Mouse (Mus musculus): ENCODE measurements around the gene Asrgl1.
"Not testable (repeated sequence)": the region's sequence is repeated elsewhere in the genome, so short reads cannot be mapped to it uniquely, and the experiment has no call there.

Asrgl1 gene

DNA sequence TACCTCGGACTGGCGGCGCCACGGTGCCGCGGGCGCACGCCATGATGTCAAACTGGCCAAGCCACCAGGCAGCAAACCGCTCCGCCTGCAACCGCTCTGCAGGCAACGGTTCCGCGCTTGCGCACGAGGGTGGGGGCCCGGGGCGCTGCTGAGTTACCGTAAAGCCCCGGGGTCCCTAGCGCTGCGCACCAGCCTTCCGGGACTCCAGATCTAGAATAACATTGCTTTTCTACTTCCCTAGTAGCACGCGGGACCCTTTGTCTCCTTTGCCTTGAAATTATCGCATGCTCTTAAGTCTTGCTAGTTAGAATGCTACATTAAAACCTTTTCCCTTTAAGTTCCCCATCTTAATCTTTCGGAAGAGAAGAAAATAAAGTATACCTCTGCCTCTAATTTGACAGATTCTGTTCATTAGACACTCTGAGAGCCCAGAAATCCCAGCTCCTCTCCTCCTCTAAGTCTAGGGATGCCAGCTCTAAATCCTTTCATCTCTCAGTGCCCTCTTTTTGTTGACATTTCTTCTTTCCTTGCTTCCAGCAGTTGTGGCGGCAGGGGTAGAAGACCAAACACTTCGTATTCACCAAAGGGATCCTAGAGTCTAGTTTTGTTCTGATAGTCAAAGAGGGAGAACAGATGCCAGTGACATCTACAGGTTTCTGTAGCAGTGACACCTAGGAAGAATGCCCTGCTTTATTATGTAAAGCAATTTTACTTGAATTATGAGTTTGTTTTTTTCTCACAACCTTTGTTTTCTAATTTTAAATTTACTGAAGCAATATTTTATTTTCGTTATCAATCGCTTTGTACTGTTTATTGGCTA is at the start of gene Asrgl1:
Gene Asrgl1 (minus strand): TSS at position 125 of the 820 bp plus-strand sequence.
- CTCF ChIA-PET = no interaction called here
- POLR2A ChIA-PET = interaction anchor here in 3 of 4 experiments (0.6 to 1.9 kb wide), 18 partner anchors 8 to 792 kb away, joined by 3 to 7 read pairs (median 4); partner anchors contain the start of genes Eef1g (in 2 of the 3), Ahnak (in 1 of the 3), Slc3a2 (in 1 of the 3) and Tut1 (in 1 of the 3)

GRCm38 (mm10) chr19:9146214-9146613 is 10.8 kb upstream of the Asrgl1 start:
- ChIA-PET CTCF (interaction anchor here in 2 of 4 experiments (0.7 to 1.1 kb wide), 2 partner anchors 388 to 845 kb away, joined by 3 to 8 read pairs; no protein-coding TSS in a partner anchor), POLR2A (interaction anchor here in 1 of 4 experiments (0.6 kb wide), 1 partner anchor 118 kb away, joined by 3 read pairs; no protein-coding TSS in a partner anchor)

GRCm38 (mm10) chr19:9143639-9144125 is 8.2 kb upstream of the Asrgl1 start:
- CTCF ChIA-PET = no interaction called here

GRCm38 (mm10) chr19:9143230-9143629 is 7.8 kb upstream of the Asrgl1 start:
- CTCF ChIA-PET = interaction anchor here in 1 of 4 experiments (0.6 kb wide), 1 partner anchor 62 kb away, joined by 3 read pairs; no protein-coding TSS in a partner anchor

More at GRCm38 (mm10) chr19:9143639-9144125, 8.2 kb upstream of the Asrgl1 start:
- POLR2A ChIA-PET = interaction anchor here in 1 of 4 experiments (1.3 to 1.9 kb wide), 2 partner anchors 8 to 67 kb away, joined by 3 to 4 read pairs; partner anchors contain the start of gene Asrgl1

GRCm38 (mm10) chr19:9140361-9140760 is 4.9 kb upstream of the Asrgl1 start:
- CTCF ChIA-PET = not testable (repeated sequence)
- POLR2A ChIA-PET = interaction anchor here in 1 of 4 experiments (0.6 kb wide), 1 partner anchor 457 kb away, joined by 3 read pairs; no protein-coding TSS in a partner anchor

More at GRCm38 (mm10) chr19:9143230-9143629, 7.8 kb upstream of the Asrgl1 start:
- POLR2A ChIA-PET = interaction anchor here in 1 of 4 experiments (0.9 to 1.9 kb wide), 2 partner anchors 9 to 67 kb away, joined by 4 to 8 read pairs; no protein-coding TSS in a partner anchor

DNA sequence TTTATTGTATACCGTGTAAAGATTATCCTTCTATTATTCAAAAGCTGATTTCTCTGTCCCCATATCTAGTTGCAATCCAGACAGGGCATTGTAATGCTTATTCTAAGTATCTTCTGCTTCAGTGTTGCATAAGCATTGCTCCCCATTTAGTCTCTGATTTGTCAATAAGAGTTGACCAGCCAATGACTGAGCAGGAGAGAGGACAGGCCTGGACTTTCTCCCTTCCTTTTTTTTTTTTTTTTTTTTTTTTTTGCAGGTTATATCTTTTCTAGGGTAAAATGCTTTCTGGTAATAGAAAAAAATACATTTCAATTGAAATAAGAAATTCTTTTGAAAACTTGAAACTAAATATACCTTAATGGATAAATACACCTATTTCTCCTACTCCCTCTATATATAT is 1.7 kb upstream of the Asrgl1 start:
- CTCF ChIA-PET = no interaction called here

DNA sequence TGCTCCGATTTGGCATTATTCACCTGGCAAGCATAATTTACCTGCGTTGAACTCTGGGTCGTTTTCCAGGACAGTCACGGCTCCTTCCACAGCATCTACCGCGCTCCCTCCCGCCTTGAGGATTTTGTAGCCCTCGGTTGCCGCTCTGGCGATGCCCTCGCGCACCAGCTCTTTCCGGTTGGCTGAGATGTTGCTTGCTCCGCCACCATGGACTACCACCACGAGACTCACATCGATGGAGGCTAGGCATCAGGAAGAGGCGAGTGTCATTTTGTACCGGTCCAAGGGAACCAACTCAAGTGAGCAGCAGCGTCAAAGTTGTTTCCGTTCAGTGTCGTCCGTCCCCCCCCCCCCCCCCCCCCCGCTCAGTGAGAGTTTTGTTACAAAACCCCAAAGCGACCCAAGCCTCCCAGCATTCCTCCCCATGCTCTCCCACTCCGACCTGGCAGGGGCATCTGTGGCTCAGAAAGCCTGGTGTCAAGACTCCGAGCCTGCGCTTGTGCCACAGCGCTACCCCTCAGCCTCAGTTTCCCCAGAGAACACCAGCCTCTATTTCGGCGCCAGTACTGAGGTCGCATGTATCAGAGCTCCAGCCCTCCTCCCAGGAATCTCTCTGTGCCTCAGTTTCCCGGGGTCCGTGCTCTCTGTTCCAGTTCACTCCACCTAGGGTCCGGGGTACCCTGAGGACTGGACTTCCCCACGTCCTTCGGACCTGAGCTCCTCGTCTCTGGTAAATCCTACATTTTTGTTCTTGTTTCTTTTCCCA is 507 bp downstream of the Asrgl1 start:
- CTCF ChIA-PET = interaction anchor here in 2 of 4 experiments (0.7 to 1.0 kb wide), 2 partner anchors 142 to 169 kb away, joined by 3 read pairs; no protein-coding TSS in a partner anchor
- POLR2A ChIA-PET = interaction anchor here in 3 of 4 experiments (0.5 to 1.9 kb wide), 27 partner anchors 8 to 793 kb away, joined by 3 to 12 read pairs (median 4); partner anchors contain the start of genes Eef1g (in 2 of the 3), Ahnak (in 1 of the 3), Slc3a2 (in 1 of the 3) and Tut1 (in 1 of the 3)

More for the DNA sequence above, 1.7 kb upstream of the Asrgl1 start:
- POLR2A ChIA-PET = no interaction called here

DNA sequence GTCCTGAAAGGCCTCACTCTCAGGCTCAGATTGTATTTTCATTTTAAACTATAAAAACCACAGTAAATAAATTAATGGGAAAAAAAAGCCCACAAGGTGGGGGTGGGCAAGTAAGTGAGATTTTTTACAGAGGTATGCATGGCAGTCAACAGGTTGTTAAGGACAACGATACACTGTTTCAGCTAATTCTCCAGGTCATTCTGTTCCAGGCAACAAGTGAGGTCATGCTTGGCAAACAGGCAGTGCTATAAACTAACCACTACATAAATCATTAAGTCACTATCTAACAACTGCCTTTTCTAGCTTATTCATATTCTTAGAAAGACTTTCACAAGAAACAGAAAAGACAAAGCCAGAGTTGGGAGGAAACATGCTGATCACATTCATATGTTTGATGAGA is 5.4 kb downstream of the Asrgl1 start:
- ChIA-PET CTCF (interaction anchor here in 1 of 4 experiments (0.6 kb wide), 1 partner anchor 753 kb away, joined by 4 read pairs; no protein-coding TSS in a partner anchor), POLR2A (interaction anchor here in 3 of 4 experiments (0.6 to 1.4 kb wide), 4 partner anchors 48 to 241 kb away, joined by 3 to 4 read pairs (median 4); partner anchors contain the start of gene Eef1g (in 1 of the 3))

- ChIA-PET CTCF (no interaction called here), POLR2A (interaction anchor here in 3 of 4 experiments (0.6 to 1.5 kb wide), 7 partner anchors 20 to 445 kb away, joined by 3 to 6 read pairs (median 5); partner anchors contain the start of genes Eef1g (in 1 of the 3) and Slc3a2 (in 1 of the 3))
Observed at GRCm38 (mm10) chr19:9128499-9129194, 6.8 kb downstream of the Asrgl1 start.

GRCm38 (mm10) chr19:9123986-9124385 is 11.4 kb downstream of the Asrgl1 start:
- POLR2A ChIA-PET = interaction anchor here in 1 of 4 experiments (1.2 kb wide), 1 partner anchor 12 kb away, joined by 3 read pairs; the partner anchor contains the start of gene Asrgl1

DNA sequence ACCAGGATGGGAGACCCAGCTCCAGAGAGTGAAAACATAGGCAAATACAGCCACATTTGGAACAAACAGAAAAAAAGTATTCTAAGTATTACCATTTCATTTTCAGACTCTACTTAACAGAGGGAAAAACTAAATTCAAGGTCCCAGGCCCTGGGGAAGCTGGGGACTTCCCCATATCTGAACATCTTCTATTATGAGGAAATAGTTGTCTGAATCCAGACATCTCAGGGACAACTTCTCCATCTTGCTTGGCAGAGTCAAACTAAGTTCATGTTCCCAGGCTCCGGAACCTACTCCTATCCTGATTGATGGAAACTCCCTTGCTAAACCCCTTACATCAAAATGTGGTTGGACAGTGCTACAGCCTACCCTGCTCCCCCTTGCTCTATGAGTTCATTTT is 13.0 kb downstream of the Asrgl1 start:
- CTCF ChIA-PET = no interaction called here
- POLR2A ChIA-PET = no interaction called here

More at GRCm38 (mm10) chr19:9123986-9124385, 11.4 kb downstream of the Asrgl1 start:
- CTCF ChIA-PET = not testable (repeated sequence)

GRCm38 (mm10) chr19:9119655-9120425 is 15.6 kb downstream of the Asrgl1 start:
- CTCF ChIA-PET = no interaction called here
- POLR2A ChIA-PET = interaction anchor here in 1 of 4 experiments (0.6 kb wide), 1 partner anchor 198 kb away, joined by 3 read pairs; no protein-coding TSS in a partner anchor

GRCm38 (mm10) chr19:9117275-9117674 is 18.2 kb downstream of the Asrgl1 start:
- CTCF ChIA-PET = no interaction called here
- POLR2A ChIA-PET = no interaction called here

DNA sequence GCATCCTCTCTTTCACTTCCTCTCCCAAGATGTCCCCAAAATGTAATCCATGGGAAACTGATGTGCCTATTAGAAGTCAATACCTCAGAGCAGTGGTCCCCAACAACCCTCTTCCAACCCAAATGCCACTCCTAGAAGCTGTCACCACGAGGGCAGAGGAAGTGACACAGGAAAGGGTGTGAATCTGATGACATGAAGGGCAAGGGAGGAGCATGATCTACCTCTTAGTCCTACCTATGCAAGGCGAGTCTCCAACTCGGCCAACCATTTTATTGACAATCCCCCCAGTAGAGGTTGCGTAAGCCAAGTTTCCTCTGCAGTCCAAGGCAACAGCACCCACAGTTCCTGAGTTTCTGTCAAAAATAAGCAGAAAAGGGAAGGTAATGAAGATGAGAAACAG is 19.2 kb downstream of the Asrgl1 start:
- ChIA-PET POLR2A (no interaction called here), CTCF (no interaction called here)

DNA sequence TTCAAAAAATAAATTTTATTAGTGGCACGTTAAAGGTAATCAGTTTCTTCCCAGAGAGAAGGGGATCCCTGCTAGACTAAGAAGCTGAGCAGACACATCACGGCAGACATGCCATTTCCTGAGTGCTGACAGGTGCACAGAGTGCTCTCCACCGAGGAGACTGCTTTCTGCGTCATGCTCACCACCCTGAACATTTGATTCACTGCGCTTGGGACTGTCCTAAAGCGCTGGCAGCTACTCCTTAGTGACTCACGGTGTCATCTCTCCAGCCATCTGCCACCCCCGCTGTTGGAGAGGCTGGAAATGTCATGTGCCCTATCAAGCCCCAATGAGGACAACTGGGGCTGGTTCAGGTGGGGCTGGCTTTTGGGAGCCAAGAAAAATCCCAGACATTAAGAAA is 23.4 kb downstream of the Asrgl1 start:
- CTCF ChIA-PET = interaction anchor here in 1 of 4 experiments (1.0 kb wide), 1 partner anchor 255 kb away, joined by 3 read pairs; no protein-coding TSS in a partner anchor
- POLR2A ChIA-PET = interaction anchor here in 2 of 4 experiments (0.6 to 2.7 kb wide), 16 partner anchors 13 to 299 kb away, joined by 3 to 11 read pairs (median 4); partner anchors contain the start of genes Eef1g (in 2 of the 2), 1810009A15Rik (in 1 of the 2), Asrgl1 (in 1 of the 2) and Gm49416 (in 1 of the 2)

- ChIA-PET POLR2A (interaction anchor here (0.6 to 3.8 kb wide), 37 partner anchors 12 to 657 kb away, joined by 3 to 43 read pairs (median 5); partner anchors contain the start of genes Ahnak (in 2 of the 4), B3gat3 (in 2 of the 4), Eef1g (in 2 of the 4) and Gng3 (in 2 of the 4)), CTCF (interaction anchor here (0.5 to 2.9 kb wide), 31 partner anchors 9 to 1818 kb away, joined by 3 to 22 read pairs (median 4); partner anchors contain the start of genes Ahnak (in 1 of the 4) and Gng3 (in 1 of the 4))
Observed at GRCm38 (mm10) chr19:9110182-9110869, 25.1 kb downstream of the Asrgl1 start.
